Mouse (Mus musculus): ENCODE data around the gene Cyp1a1.

- TF ChIP-seq CTCF (IDR thresholded peaks at IDR 0.05; ENCODE audit: low read depth, low read length) (no peak), TAL1 (conservative IDR thresholded peaks at IDR 0.05; ENCODE audit: low read depth, low read length) (no peak), POLR2AphosphoS5 (IDR thresholded peaks at IDR 0.05; ENCODE audit: insufficient replicate concordance, low read depth, low read length) (no peak)
Observed at GRCm38 (mm10) chr9:57728312-57728711, 40.6 kb downstream of the Cyp1a1 start.
